Mouse (Mus musculus): Measurements from ENCODE around the gene Inca1.
A peak's percentile ranks its signal among the peaks of the same experiment; 100 is the strongest.

The Inca1 gene

DNA sequence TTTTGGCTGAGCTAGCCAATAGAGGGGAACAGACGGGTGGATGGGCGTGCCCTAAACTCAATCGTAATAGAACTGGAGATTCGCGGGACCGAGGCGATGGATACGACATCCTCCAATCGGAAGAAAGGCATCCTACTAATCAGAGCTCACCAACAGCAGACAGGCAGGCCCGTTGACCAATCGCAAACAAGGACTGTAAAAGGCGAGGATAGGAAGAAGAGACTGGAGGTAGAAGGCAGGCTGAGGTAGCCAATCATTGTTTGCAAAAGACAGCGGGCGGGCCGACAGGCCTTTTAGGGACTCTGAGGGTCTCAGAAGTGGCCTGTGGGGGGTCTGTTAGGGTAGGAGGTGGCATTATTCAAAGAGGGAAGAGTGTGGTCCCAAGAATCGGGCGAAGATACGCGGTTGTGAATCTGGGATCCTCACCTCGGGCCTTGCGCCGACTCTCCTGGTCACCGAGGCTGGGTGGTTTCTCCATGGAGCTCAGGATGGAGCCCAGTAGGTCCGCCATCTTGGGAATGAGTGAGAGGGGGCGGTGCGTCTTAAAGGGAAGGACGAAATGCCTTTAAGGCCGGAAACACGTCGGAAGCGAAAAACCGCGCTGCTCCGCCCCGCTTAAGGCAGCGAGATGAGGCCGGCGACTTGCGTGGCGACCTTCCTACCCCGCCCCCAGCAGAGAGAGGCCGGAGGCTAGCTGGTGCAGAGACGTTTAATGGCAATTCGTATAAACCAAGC, 31.0 kb downstream of the Inca1 start, which contains the start of gene Spag7:
TSS of gene Spag7 (minus strand) at position 646 of the 735 bp plus-strand sequence.
- peak; percentile 100 for DNase-seq

GRCm38 (mm10) chr11:70668335-70668770, 31.6 kb downstream of the Inca1 start:
- no peak for DNase-seq

GRCm38 (mm10) chr11:70667271-70668150, 32.4 kb downstream of the Inca1 start:
- peak; percentile 36 for DNase-seq

- peak; percentile 49 for DNase-seq
Measured at GRCm38 (mm10) chr11:70666687-70667086, 33.3 kb downstream of the Inca1 start.

GRCm38 (mm10) chr11:70664741-70665140, 35.2 kb downstream of the Inca1 start:
- no peak for DNase-seq

DNA sequence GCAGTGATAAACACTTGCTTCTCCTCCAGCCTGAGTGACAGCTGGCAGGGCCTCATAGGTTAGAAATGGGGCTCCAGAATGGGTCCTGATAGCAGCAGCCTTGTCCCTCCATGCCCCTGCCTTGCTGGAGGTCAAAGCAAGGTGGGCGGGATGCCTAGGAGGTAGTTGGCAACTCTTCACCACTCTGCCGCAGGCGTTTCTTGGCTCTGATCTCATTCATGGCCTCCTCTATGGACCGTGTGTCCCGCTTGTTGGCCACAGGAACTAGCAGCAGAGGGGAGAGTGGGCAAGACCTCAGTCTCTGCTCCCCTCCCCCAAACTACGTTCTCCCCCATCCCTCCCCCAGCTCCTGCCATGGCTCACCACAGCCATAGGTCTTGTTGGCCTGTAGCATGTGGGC, 36.0 kb downstream of the Inca1 start:
- DNase-seq: no peak

DNA sequence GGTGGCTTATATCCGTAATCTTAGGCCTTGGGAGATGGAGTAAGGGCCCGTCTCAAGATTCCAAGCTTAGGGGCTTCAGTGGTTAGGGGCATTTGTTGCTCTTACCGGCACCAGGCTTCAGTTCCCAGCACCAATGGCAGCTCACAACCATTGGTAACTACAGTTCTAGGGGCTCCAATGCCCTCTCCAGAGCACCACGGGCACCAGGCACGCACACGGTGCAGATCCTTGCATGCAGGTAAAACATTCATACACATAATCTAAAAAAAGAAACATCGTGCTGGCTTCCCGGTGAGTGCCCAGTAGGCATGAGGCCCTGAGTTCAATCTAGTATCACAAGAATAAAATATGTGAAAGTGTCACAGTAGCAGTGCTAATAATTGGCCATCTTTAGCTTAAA, 36.9 kb downstream of the Inca1 start:
- no peak for DNase-seq

GRCm38 (mm10) chr11:70660571-70660970, 39.4 kb downstream of the Inca1 start:
- DNase-seq: no peak

- no peak for DNase-seq
Measured at GRCm38 (mm10) chr11:70658942-70659341, 41.0 kb downstream of the Inca1 start.

DNA sequence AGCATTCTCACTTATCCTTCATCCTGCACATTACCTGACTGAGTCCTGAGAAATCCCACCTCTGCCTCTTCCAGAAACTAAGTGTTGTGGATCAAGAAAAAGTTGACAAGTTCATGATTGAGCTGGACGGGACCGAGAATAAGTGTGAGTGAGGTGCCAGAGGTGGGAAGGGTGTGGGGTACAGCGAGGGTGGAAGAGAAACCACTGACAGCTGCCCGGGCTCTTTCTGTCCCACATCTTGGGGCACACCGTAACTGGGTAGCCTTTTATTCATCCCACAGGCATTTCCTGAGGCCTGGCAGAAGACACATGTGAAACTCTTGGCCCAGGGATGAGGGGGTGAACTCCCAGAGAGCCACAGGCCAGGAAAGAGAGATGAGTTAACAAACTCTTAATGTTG, 41.4 kb downstream of the Inca1 start:
- DNase-seq: no peak

- no peak for DNase-seq
Measured at GRCm38 (mm10) chr11:70657991-70658390, 42.0 kb downstream of the Inca1 start.

DNA sequence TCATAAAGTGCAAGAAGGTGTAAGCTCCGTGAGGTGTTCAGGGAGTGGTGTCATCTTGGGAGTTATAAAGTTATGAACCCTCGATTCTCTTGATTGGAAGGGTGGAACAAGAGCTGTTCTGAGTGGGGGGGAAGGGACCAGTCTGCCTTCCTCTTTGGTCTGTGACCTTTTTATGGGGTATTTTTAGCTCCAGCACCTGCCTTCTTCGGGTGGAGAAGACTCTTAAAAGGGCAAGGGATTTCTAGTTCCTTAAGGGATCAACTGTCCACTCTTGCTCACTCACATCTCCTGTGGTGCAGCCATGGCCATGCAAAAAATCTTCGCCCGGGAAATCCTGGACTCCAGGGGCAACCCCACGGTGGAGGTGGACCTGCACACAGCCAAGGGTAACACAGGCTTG, 42.4 kb downstream of the Inca1 start:
- peak; percentile 40 for DNase-seq

DNA sequence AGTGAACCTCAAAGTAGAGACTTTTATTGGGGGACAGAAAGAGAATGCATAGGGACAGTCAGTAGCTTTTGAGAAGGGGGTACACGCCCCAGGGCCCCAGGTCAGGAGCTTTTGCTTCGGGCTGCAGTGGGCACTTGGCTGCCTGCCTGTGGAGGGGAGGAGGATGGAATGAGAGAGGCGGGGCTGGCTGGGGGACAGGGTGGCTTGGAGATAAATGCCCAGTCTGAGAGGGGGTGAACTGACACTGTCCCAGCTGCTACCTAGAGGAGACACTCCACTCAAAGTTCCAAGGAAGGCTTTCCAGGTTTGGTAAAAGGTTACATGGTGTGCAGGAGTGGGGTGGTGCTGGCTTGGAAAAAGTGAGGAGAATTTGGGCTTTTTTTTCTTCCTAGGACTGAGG, 43.0 kb downstream of the Inca1 start, which contains the start of gene Eno3:
TSS of gene Eno3 (plus strand) at position 239 of the 400 bp plus-strand sequence.
- DNase-seq: peak; percentile 65

DNA sequence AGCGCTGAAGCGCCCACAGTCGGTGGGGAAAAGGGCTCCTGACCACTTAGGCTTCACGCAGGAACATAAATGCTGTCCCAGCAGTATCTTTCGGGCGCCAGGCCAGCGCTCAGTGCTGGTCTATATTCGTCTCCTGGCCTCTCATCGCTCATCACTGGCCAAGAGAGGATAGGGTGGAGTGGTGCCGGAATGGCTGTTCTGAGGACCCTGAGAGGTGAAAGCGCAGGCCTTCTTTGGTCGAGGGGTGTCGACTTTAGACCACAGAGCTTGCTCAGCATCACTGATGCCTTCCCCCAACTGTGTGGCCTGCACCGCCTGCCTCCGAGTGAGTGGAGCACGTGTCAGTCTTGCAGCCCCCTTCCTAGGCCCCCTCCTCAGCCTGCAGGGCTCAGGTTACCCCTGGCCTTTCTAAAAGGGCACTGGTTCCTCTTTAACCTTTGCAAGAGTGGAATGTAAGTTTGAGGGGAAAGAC, 43.5 kb downstream of the Inca1 start:
- peak; percentile 70 for DNase-seq

DNA sequence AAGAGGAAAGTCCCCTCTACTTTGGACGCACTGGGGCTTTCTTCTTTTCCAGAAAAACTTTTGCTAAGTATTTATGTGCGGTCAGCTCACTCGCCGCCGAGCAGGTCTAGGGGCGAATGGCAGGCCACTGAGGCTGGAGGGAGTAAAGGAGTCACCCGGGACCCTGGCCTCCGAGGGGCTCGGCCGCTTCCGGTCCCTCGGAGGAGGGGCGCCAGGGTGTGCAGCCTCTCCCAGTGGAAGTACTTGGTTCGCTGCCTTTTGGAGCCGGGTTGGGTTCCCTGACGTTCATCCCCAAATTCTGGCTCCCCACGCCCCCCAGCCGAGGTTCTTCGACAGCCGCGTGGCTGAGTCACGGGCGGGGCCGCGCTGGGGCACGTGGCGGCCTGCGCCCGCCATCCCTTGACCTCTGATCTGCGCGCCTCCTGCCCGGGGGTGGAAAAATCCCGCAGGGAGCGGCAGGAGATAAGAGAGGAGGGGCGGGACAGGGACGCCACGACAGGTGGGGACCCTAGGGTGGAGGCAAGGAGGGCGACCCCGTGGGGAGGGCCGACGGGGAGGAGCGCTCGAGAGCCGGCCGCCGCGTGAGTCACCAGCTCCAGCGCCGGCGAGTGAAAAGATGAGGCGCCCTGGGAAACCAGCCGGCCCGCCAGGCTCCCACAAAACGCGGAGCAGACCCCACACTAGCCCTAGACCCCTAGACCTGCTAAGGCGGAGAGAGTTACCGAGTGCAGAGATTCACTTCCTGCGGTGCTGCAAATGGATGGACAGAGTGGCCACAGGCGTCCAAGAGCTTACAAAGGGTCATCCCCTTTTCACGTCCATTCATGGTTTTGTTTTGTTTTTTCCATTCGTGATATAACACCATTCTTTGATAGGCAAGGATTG, 44.1 kb downstream of the Inca1 start:
- peak; percentile 74 for DNase-seq

GRCm38 (mm10) chr11:70654923-70655570, 44.9 kb downstream of the Inca1 start:
- DNase-seq: peak; percentile 87

- DNase-seq: peak; percentile 84
Measured at GRCm38 (mm10) chr11:70654198-70654922, 45.6 kb downstream of the Inca1 start, which contains the start of gene Pfn1. Pfn1 (minus strand) TSS chr11:70654644.

- peak; percentile 75 for DNase-seq
Measured at GRCm38 (mm10) chr11:70653345-70654197, 46.4 kb downstream of the Inca1 start.

- DNase-seq: peak; percentile 44
Measured at GRCm38 (mm10) chr11:70652884-70653344, 47.0 kb downstream of the Inca1 start.
